Mouse (Mus musculus): ENCODE results near the gene Nbeal1.

Gene Nbeal1

GRCm38 (mm10) chr1:60343630-60344455 lies 163.4 kb downstream of the Nbeal1 start:
- DNase-seq (ENCODE audit: low spot score) = peak; percentile 23

- peak; percentile 38 for DNase-seq (ENCODE audit: low spot score)
Observed at GRCm38 (mm10) chr1:60344670-60345069, 164.3 kb downstream of the Nbeal1 start.

GRCm38 (mm10) chr1:60345712-60346111 lies 165.3 kb downstream of the Nbeal1 start:
- no peak for DNase-seq (ENCODE audit: low spot score)

- no peak for DNase-seq (ENCODE audit: low spot score)
Observed at GRCm38 (mm10) chr1:60352786-60353185, 172.4 kb downstream of the Nbeal1 start.

- DNase-seq (ENCODE audit: low spot score) = no peak
Observed at GRCm38 (mm10) chr1:60361626-60362025, 181.2 kb downstream of the Nbeal1 start.

GRCm38 (mm10) chr1:60376556-60376955 lies 196.2 kb downstream of the Nbeal1 start:
- DNase-seq (ENCODE audit: low spot score) = no peak

GRCm38 (mm10) chr1:60381910-60382309 lies 201.5 kb downstream of the Nbeal1 start:
- DNase-seq (ENCODE audit: low spot score) = no peak

Data from c-Kit-positive CD71-positive TER-119-positive erythroid progenitor cells, embryonic 14.5 days (primary cell).